Mouse (Mus musculus) liver, postnatal 0 days (tissue): Measurements from ENCODE around the gene Bad.

ENCODE experiments used
- CTCF ChIP-seq: sonication (generic); IDR thresholded peaks from 2 replicates; pipeline ENCODE4 v1.5.1; 2016; ENCODE audit warnings: antibody characterized with exemption, low read depth
- EP300 ChIP-seq: IDR thresholded peaks from 2 replicates; pipeline ENCODE4 v1.6.1; 2016; ENCODE audit warnings: antibody characterized with exemption, low read depth, mild to moderate bottlenecking

DNA sequence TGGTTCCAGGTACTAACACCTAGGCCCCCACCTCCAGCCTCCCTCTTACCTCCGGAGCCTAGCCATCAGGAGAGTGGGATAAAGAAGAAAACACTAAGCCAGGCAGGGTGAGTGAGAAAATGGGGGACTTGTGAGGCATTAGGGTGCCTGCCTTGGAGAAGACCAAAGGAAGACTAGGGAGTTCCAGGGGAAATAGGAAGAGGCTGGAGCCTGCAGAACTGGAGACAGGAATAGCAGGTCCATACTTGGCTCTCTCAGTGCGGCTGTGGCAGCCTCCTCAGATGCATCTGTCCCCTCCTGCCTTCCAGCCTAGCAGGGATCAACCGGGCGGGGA is 8.6 kb upstream of the Bad start:
- no peak for TF ChIP-seq CTCF
- TF ChIP-seq EP300: no peak
